Mouse (Mus musculus) embryonic fibroblast, embryonic 13.5 days (primary cell): ENCODE measurements around the gene Fstl5.

Source experiments
- CTCF ChIP-seq: IDR thresholded peaks from 2 replicates; pipeline ENCODE4 v1.5.1; 2011; ENCODE audit warnings: mild to moderate bottlenecking, control low read depth, low read length, moderate library complexity, borderline replicate concordance; ENCODE audit not compliant: insufficient read depth
- POLR2A ChIP-seq: IDR thresholded peaks from 2 replicates; pipeline ENCODE4 v1.6.1; 2011; ENCODE audit warnings: low read depth, mild to moderate bottlenecking, control low read depth, low read length, moderate library complexity

DNA sequence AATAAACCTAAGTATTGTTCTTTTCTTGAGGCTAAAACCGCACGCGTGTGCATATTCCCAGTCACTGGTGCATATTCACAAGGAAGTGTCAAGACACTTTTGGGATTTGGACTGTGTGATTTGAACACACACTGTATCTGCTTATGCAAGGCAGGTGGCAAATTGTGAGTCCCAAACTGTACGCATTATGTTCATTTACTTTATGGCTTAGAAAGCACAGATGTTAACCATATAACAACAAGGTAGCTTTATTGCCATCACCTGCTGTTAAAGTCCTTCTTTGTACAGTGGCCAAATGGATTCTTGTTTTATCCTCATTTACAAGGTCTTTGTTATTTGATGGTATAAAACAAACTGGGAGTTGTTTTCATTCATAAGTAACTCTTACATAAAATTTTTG is 295.8 kb downstream of the Fstl5 start:
- TF ChIP-seq POLR2A (no peak), CTCF (no peak)
